Mouse (Mus musculus): ENCODE results near the gene Cyp4a14.
"Not testable (repeated sequence)": the region's sequence is repeated elsewhere in the genome, so short reads cannot be mapped to it uniquely, and the experiment has no call there.

Gene Cyp4a14

DNA sequence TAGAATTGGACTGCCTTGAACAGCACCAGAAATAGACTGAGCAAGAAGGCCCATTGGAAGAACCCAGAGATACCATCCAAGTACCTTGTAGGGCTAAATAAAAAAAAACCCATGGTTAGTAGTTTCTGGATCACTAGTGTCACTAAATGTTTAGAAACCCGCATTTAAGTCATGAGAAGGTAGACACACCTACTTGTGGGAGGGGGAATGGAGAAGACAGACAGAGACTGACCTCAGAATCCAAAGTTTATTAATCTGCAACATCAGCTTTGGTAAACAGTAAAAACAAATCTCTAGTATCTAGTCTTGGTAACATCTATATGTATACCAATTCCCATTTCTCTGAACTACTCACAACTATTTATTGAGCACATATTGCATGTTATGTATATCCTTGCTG, at the start of gene Cyp4a14:
Gene Cyp4a14, minus strand, starts transcription at position 142 of the 400 bp plus-strand sequence.
- DNase-seq (ENCODE audit: low spot score): no peak

DNA sequence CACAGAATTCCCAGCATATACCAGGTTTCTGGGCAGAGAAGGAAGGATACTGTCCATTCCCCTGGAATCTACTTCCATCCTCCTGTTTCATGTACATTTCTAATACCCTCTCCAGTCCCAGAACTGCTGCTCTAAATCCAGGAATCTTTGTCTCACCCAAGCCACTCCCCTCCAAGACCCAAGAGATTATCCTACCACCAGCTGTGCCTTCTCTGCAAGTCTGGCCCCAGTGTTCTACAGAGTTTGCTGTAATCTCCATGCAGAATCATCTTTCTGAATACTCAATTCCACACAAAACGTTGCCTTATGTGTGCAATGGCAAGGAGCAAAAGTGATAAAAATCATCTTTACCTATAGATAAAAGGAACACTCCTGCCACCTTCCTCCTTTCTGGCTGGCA, 49.2 kb upstream of the Cyp4a14 start:
- DNase-seq (ENCODE audit: low spot score): no peak

DNA sequence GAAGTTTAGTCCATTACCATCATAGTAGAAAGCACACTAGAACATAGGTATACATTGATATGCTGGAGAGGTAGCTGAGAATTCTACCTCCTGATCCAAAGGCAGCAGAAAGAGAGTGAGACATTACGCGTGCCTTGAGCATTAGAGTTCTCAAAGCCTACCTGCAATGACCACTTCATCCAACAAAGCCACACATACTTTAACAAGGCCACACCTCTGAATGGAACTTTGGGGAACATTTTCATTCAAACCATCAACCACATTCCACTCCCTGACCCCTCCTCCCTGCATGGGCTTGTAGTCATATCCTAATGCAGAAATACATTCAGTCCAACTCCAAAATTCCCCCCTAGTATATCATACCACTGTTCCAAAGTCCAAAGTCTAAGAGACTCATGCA, 25.8 kb upstream of the Cyp4a14 start:
- no peak for DNase-seq (ENCODE audit: low spot score)

DNA sequence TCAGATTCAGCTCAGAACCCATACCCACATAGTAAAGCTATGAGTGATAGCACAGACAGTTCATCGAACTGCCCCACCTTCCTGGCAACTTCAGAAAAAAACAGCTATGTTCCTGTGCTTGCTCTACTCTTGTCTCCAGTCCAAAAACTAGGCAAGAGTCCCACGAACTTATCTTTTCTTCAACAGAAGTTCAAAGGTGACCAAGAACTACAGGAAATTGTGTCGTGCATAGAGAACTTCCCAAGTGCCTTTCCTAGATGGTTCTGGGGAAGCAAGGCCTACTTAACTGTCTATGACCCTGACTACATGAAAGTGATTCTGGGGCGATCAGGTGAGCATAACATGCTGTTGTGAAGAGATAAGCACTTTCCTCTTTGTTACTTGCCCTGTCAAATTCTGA, 23.5 kb upstream of the Cyp4a14 start:
- no peak for DNase-seq (ENCODE audit: low spot score)

DNA sequence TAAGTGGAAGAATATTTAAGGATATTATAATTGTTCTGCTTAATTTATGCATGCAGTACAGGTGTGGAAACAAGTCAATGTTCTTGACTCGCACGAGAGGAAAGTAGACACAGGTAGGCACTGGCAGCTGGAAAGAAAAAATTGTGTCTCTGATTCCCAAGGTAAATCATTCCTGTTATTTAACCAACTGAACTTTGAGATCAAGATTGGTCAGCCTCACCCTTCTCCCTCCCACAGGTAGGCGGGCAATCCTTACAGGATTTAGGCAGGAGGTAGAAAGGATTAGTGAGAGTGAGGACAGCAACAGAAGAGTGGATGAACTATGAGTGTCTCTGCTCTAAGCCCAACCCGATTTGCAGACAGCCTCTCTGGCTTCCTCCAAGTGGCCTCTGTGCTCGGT, 22.1 kb upstream of the Cyp4a14 start, which contains the start of gene Cyp4a10:
Gene Cyp4a10, plus strand, starts transcription at position 265 of the 400 bp plus-strand sequence.
- DNase-seq (ENCODE audit: low spot score): not testable (repeated sequence)

DNA sequence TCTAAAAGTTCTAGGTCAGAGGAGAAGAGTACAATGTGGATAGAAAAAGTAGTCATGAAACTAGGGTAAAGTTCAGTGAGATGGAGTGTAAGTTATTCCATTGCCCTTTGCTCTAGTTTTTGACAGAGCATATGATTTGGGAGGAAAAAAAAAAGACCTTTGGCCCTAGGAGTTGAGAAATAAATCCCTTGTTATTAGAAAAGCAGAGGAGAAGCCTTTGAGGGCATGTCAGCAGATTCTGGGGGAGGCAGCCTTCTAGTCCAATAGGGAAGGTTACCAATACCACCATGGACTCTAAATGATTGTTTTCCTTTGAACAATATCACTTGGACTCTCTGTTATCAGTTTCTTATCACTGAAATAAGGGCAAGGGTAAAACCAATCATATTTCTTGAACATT, 18.0 kb upstream of the Cyp4a14 start:
- DNase-seq (ENCODE audit: low spot score): not testable (repeated sequence)

DNA sequence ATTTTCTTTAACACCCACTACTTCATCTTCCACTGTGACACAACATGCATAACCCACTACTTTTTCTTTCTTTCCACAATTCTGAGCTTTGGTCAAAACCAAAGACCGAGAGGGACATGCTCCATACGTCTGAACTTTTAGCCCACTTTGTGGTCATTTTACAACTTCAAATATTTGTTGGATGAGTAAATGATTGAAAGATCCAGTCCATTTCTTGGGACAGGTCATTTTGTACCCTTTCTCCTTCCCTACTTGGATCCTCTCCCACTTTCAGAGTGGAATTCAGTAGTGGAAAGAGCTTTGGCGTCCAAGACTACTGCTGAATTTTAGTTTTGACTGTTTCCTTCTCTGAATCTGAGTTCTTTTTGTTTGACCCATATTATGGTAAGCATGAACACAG, 1.5 kb upstream of the Cyp4a14 start:
- no peak for DNase-seq (ENCODE audit: low spot score)

DNA sequence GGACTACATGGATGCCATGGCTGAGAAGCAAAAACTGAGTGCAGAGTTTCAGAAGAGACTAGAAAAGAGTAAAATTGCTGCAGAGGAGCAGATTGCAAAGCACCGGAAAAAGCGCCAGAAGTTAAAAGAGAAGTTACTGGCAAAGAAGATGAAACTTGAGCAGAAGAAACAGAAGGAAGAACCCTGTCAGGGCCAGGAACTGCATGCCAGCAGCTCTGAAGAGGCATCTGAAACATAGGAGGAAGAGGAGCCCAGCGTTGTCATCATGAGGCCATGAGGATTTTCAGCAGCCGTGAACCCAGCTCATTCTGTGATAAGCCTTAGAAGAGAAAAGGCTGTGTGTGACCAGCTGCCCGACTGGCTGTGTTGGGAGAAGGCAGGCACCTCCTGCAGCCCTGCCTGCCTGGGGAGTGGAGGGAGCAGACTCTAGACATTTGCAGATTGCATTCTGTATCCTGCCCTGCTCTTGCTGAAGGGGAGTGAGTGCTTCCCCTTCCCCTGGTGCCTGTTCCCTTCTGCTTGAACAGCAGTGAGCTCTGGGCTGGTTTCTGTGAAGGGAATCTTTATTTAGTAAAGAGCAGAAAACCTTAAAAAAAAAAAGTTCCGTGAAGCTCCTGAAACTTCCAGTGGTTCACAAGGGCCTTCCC, 14.8 kb downstream of the Cyp4a14 start:
- DNase-seq (ENCODE audit: low spot score): no peak

DNA sequence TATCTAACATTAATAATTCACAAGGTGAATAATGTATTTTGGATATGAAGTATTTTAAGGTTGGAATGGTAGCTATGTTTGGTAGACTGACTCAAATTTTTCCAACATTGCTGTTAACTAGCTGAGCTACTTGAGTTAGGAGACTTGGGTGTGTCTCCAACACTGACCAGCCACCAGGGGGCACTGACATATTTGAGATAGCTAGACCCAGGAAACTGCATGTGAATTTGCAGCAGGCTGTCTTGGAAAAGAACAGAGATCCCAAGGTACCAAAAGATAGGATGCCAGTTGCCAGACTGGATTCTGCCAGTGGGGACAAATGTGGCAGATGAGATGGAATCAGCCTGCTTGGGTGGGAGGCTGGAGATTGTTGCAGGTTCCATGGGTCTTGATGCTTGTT, 19.9 kb downstream of the Cyp4a14 start:
- DNase-seq (ENCODE audit: low spot score): peak; percentile 4

DNA sequence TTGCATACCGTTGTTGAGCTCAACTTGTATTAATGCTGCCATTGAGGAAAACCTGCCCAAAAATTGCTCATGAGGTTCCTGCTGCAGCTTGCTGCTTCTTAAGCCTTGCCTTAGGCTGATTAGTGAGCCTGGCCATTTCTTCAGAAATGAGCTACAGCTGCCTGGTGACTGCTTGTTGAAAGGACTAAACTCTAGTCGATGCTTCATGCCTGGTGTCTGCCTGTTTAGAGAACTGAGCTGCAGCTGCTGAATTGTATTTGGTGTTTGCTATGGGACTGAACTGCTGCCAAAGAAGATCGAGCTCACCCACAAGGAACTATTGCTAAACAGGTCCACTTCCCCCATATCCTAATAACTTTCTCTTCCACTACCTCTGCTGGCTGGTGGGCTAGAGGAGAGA, 22.4 kb downstream of the Cyp4a14 start:
- not testable (repeated sequence) for DNase-seq (ENCODE audit: low spot score)

DNA sequence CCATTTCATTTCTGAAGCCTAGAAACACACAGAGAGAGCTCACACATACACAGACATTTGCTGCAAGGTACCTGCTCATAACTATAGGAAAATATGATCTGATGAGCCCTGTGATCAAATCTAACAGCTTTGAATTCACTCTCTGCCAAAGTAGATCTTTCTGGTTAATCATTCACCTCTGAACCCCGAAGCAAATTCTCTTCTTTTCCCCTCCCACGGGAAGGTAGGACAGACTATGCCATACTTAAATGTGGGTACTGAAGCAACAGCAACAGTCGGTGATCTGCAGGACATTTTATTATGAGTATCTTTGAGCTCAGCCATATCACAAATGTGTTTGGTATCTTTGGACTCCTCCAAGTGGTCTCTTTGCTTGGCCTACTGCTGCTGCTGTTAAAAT, 43.6 kb downstream of the Cyp4a14 start, which contains the start of gene Cyp4a30b:
Gene Cyp4a30b, plus strand, starts transcription at position 301 of the 400 bp plus-strand sequence.
- DNase-seq (ENCODE audit: low spot score): no peak

DNA sequence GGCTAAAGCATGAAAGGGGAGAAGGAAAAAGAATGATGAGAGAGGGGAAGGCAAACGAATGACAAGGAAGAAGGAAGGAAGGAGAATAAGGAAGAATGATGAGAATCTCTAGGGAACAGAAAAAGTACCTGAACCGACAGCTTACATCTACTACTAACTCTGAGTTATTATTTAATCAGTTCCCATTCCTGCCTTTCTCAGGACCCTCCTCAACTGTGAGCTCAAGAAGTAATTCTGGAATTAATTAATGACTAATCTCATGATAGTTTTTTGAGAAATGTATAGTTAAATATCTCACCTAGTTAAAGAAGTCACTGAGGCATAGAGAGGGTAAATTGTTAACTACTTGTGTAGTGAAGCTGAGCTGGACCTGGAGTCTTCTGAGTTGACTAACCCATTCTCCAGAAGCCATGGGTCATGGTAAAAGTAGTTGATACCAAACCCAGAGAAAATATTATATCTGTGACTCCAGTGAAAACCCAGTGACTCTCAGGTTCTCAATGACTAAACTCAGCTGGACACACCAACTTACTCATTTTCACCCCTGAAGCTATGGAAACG, 45.3 kb downstream of the Cyp4a14 start:
- no peak for DNase-seq (ENCODE audit: low spot score)

Measured in retina, embryonic 14.5 days (tissue).